Mouse (Mus musculus): Measurements from ENCODE around the gene Nme2. TPM values are rescaled to one million over a fixed set of nuclear protein-coding genes. Genes with fewer than 3 reads are reported as not detected.
"Not testable (repeated sequence)": the region's sequence is repeated elsewhere in the genome, so short reads cannot be mapped to it uniquely, and the experiment has no call there.

The Nme2 gene
- polyA plus RNA-seq, 1 experiment: 1.4 TPM

GRCm38 (mm10) chr11:93955256-93956150 is 556 bp downstream of the Nme2 start:
- Histone ChIP-seq H3K36me3 (ENCODE audit: control insufficient read depth) (peaks cover 31% of the 10 kb centered on the region), H3K9me3 (ENCODE audit: control insufficient read depth, low read length) (no peaks in the 10 kb centered on the region), H3K27me3 (ENCODE audit: control insufficient read depth) (peaks cover 7% of the 10 kb centered on the region), H3K4me1 (ENCODE audit: control insufficient read depth) (peaks cover 28% of the 10 kb centered on the region), H3K4me3 (replicated peaks) (peak overlapping the region; percentile 69)
- no peak for TF ChIP-seq TAL1 (IDR thresholded peaks at IDR 0.05; ENCODE audit: low read length)
- no peak for TF ChIP-seq GATA1 (IDR thresholded peaks at IDR 0.05; ENCODE audit: low read length)

GRCm38 (mm10) chr11:93954738-93955255 is 1.3 kb downstream of the Nme2 start:
- H3K4me1 ChIP-seq (ENCODE audit: control insufficient read depth): peaks cover 28% of the 10 kb centered on the region
- no peaks in the 10 kb centered on the region for H3K9me3 ChIP-seq (ENCODE audit: control insufficient read depth, low read length)
- peaks cover 26% of the 10 kb centered on the region for H3K36me3 ChIP-seq (ENCODE audit: control insufficient read depth)
- peak overlapping the region; percentile 69 for H3K4me3 ChIP-seq (replicated peaks)
- peaks cover 7% of the 10 kb centered on the region for H3K27me3 ChIP-seq (ENCODE audit: control insufficient read depth)
- TF ChIP-seq GATA1 (IDR thresholded peaks at IDR 0.05; ENCODE audit: low read length): no peak
- TF ChIP-seq TAL1 (IDR thresholded peaks at IDR 0.05; ENCODE audit: low read length): no peak

- TF ChIP-seq GATA1 (IDR thresholded peaks at IDR 0.05; ENCODE audit: low read length) (no peak), TAL1 (IDR thresholded peaks at IDR 0.05; ENCODE audit: low read length) (no peak)
- Histone ChIP-seq H3K36me3 (ENCODE audit: control insufficient read depth) (peaks cover 13% of the 10 kb centered on the region), H3K4me3 (replicated peaks) (no peak overlapping the region), H3K9me3 (ENCODE audit: control insufficient read depth, low read length) (no peaks in the 10 kb centered on the region), H3K4me1 (ENCODE audit: control insufficient read depth) (peaks cover 26% of the 10 kb centered on the region), H3K27me3 (ENCODE audit: control insufficient read depth) (peaks cover 7% of the 10 kb centered on the region)
Measured at GRCm38 (mm10) chr11:93952376-93952775, 3.7 kb downstream of the Nme2 start.

GRCm38 (mm10) chr11:93950045-93950444 is 6.0 kb downstream of the Nme2 start:
- Histone ChIP-seq H3K36me3 (ENCODE audit: control insufficient read depth) (peaks cover 13% of the 10 kb centered on the region), H3K27me3 (ENCODE audit: control insufficient read depth) (peaks cover 4% of the 10 kb centered on the region), H3K4me3 (replicated peaks) (no peak overlapping the region), H3K9me3 (ENCODE audit: control insufficient read depth, low read length) (no peaks in the 10 kb centered on the region), H3K4me1 (ENCODE audit: control insufficient read depth) (peaks cover 4% of the 10 kb centered on the region)
- TF ChIP-seq GATA1 (IDR thresholded peaks at IDR 0.05; ENCODE audit: low read length): no peak

GRCm38 (mm10) chr11:93948887-93949567 is 7.0 kb downstream of the Nme2 start:
- Histone ChIP-seq H3K4me3 (replicated peaks) (no peak overlapping the region), H3K36me3 (ENCODE audit: control insufficient read depth) (peaks cover 13% of the 10 kb centered on the region), H3K4me1 (ENCODE audit: control insufficient read depth) (no peaks in the 10 kb centered on the region), H3K27me3 (ENCODE audit: control insufficient read depth) (no peaks in the 10 kb centered on the region), H3K9me3 (ENCODE audit: control insufficient read depth, low read length) (no peaks in the 10 kb centered on the region)
- TF ChIP-seq TAL1 (IDR thresholded peaks at IDR 0.05; ENCODE audit: low read length) (no peak), GATA1 (IDR thresholded peaks at IDR 0.05; ENCODE audit: low read length) (no peak)

- Histone ChIP-seq H3K9me3 (ENCODE audit: control insufficient read depth, low read length) (no peaks in the 10 kb centered on the region), H3K36me3 (ENCODE audit: control insufficient read depth) (peaks cover 19% of the 10 kb centered on the region), H3K27me3 (ENCODE audit: control insufficient read depth) (no peaks in the 10 kb centered on the region), H3K4me1 (ENCODE audit: control insufficient read depth) (no peaks in the 10 kb centered on the region), H3K4me3 (replicated peaks) (no peak overlapping the region)
- TF ChIP-seq TAL1 (IDR thresholded peaks at IDR 0.05; ENCODE audit: low read length) (no peak), GATA1 (IDR thresholded peaks at IDR 0.05; ENCODE audit: low read length) (no peak)
Measured at GRCm38 (mm10) chr11:93944986-93945385, 11.1 kb downstream of the Nme2 start.

- Histone ChIP-seq H3K4me1 (ENCODE audit: control insufficient read depth) (no peaks in the 10 kb centered on the region), H3K27me3 (ENCODE audit: control insufficient read depth) (no peaks in the 10 kb centered on the region), H3K9me3 (ENCODE audit: control insufficient read depth, low read length) (no peaks in the 10 kb centered on the region), H3K36me3 (ENCODE audit: control insufficient read depth) (peaks cover 29% of the 10 kb centered on the region), H3K4me3 (replicated peaks) (no peak overlapping the region)
- TF ChIP-seq GATA1 (IDR thresholded peaks at IDR 0.05; ENCODE audit: low read length): no peak
- TF ChIP-seq TAL1 (IDR thresholded peaks at IDR 0.05; ENCODE audit: low read length): no peak
Measured at GRCm38 (mm10) chr11:93940906-93941305, 15.2 kb downstream of the Nme2 start.

GRCm38 (mm10) chr11:93929106-93929505 is 27.0 kb downstream of the Nme2 start:
- Histone ChIP-seq H3K36me3 (ENCODE audit: control insufficient read depth) (peaks cover 63% of the 10 kb centered on the region), H3K4me1 (ENCODE audit: control insufficient read depth) (no peaks in the 10 kb centered on the region), H3K9me3 (ENCODE audit: control insufficient read depth, low read length) (no peaks in the 10 kb centered on the region), H3K4me3 (replicated peaks) (no peak overlapping the region), H3K27me3 (ENCODE audit: control insufficient read depth) (no peaks in the 10 kb centered on the region)
- TF ChIP-seq TAL1 (IDR thresholded peaks at IDR 0.05; ENCODE audit: low read length) (no peak), GATA1 (IDR thresholded peaks at IDR 0.05; ENCODE audit: low read length) (no peak)

GRCm38 (mm10) chr11:93915019-93915418 is 41.0 kb downstream of the Nme2 start:
- not testable (repeated sequence) for H3K4me1 ChIP-seq (ENCODE audit: control insufficient read depth); H3K9me3 ChIP-seq (ENCODE audit: control insufficient read depth, low read length); H3K4me3 ChIP-seq (replicated peaks); H3K27me3 ChIP-seq (ENCODE audit: control insufficient read depth)
- H3K36me3 ChIP-seq (ENCODE audit: control insufficient read depth): peaks cover 67% of the 10 kb centered on the region

Measured in erythroblast, embryonic 14.5 days (primary cell).